Mouse (Mus musculus) lung, postnatal 0 days (tissue): ENCODE data around the gene Naa38.

Experiments used
- CTCF ChIP-seq: IDR thresholded peaks from 2 replicates; pipeline ENCODE4 v1.5.1; 2016; ENCODE audit warnings: antibody characterized with exemption, mild to moderate bottlenecking
- EP300 ChIP-seq: IDR thresholded peaks from 2 replicates; pipeline ENCODE4 v1.6.1; 2016; ENCODE audit warnings: antibody characterized with exemption, mild to moderate bottlenecking, control low read depth

- TF ChIP-seq CTCF = no peak
- no peak for TF ChIP-seq EP300
These were observed 28.6 kb downstream of the Naa38 start for GRCm38 (mm10) chr11:69423885-69424284.
